Mouse (Mus musculus) lung, postnatal 36 days (tissue): ENCODE measurements around the gene Cfl1.
"Not testable (repeated sequence)": the region's sequence is repeated elsewhere in the genome, so short reads cannot be mapped to it uniquely, and the experiment has no call there.

Experiments
- DNase-seq: peaks from one replicate; pipeline ENCODE4 v3.0.0; 2022; ENCODE audit warnings: mixed read lengths

Cfl1 gene

GRCm38 (mm10) chr19:5466916-5467500 is 23.2 kb upstream of the Cfl1 start:
- no peak for DNase-seq

- DNase-seq = no peak
These were observed 21.9 kb upstream of the Cfl1 start, which contains the start of gene Ctsw for GRCm38 (mm10) chr19:5468374-5468773. TSS of gene Ctsw (minus strand) at chr19:5468507.

GRCm38 (mm10) chr19:5471846-5472245 is 18.4 kb upstream of the Cfl1 start:
- no peak for DNase-seq

- no peak for DNase-seq
These were observed 17.4 kb upstream of the Cfl1 start for GRCm38 (mm10) chr19:5472857-5473256.

GRCm38 (mm10) chr19:5473720-5474119 is 16.5 kb upstream of the Cfl1 start, which contains the start of gene Efemp2:
TSS of gene Efemp2 (plus strand) at chr19:5473954.
- peak; percentile 94 for DNase-seq

- DNase-seq = no peak
These were observed 15.8 kb upstream of the Cfl1 start for GRCm38 (mm10) chr19:5474281-5475068.

- no peak for DNase-seq
These were observed 15.1 kb upstream of the Cfl1 start for GRCm38 (mm10) chr19:5475069-5475714.

- DNase-seq = no peak
These were observed 13.1 kb upstream of the Cfl1 start for GRCm38 (mm10) chr19:5477004-5477667.

- no peak for DNase-seq
These were observed 12.5 kb upstream of the Cfl1 start for GRCm38 (mm10) chr19:5477668-5478300.

GRCm38 (mm10) chr19:5480016-5480415 is 10.2 kb upstream of the Cfl1 start:
- DNase-seq = no peak

GRCm38 (mm10) chr19:5481398-5481797 is 8.9 kb upstream of the Cfl1 start:
- no peak for DNase-seq

GRCm38 (mm10) chr19:5483386-5484359 is 6.6 kb upstream of the Cfl1 start:
- DNase-seq = no peak

GRCm38 (mm10) chr19:5484496-5484895 is 5.8 kb upstream of the Cfl1 start:
- DNase-seq = peak; percentile 30

- DNase-seq = no peak
These were observed 4.9 kb upstream of the Cfl1 start for GRCm38 (mm10) chr19:5485371-5485770.

GRCm38 (mm10) chr19:5485821-5486220 is 4.4 kb upstream of the Cfl1 start:
- no peak for DNase-seq

- DNase-seq = peak; percentile 73
These were observed 4.0 kb upstream of the Cfl1 start for GRCm38 (mm10) chr19:5486286-5486685.

- no peak for DNase-seq
These were observed 3.5 kb upstream of the Cfl1 start for GRCm38 (mm10) chr19:5486771-5487170.

- peak; percentile 98 for DNase-seq
These were observed 2.3 kb upstream of the Cfl1 start, which contains the start of gene Mus81 for GRCm38 (mm10) chr19:5487768-5488550. TSS of gene Mus81 (minus strand) at chr19:5488402.

GRCm38 (mm10) chr19:5488878-5489571 is 1.2 kb upstream of the Cfl1 start:
- DNase-seq = peak; percentile 99

- DNase-seq = not testable (repeated sequence)
These were observed 534 bp upstream of the Cfl1 start for GRCm38 (mm10) chr19:5489721-5490120.
